8 mouse cellular contexts compared by ENCODE assay signal in genomic region chr2:118038859-118039818, GRCm38 (mm10).
DNase-seq lines count a peak whose midpoint lies in the region.

No protein-coding gene starts in this region.

- H3K27ac ChIP-seq in heart, embryonic 10.5 days = no peak overlapping the region

- DNase-seq in Muller cell, postnatal 12 days (ENCODE audit: inconsistent ontology term) = peak; percentile 25
- peak; percentile 66 for DNase-seq in adrenal gland, postnatal 10 days
- DNase-seq in heart, embryonic 10.5 days (ENCODE audit: low spot score) = peak; percentile 79
- DNase-seq in kidney, postnatal 25 days = peak; percentile 41 to 68
- peak; percentile 32 for DNase-seq in ovary, postnatal 14 days (ENCODE audit: low spot score)
- no peak for DNase-seq in retina, embryonic 14.5 days (ENCODE audit: low spot score)
- DNase-seq in B cell, adult 2 months = no peak
- DNase-seq in thymus, postnatal 4 days = no peak

- H3K27me3 ChIP-seq in heart, embryonic 10.5 days (ENCODE audit: insufficient read depth, poor library complexity, severe bottlenecking) = no peaks in the 10 kb centered on the region

- no peak overlapping the region for H3K4me3 ChIP-seq in heart, embryonic 10.5 days

- H3K36me3 ChIP-seq in heart, embryonic 10.5 days = no peaks in the 10 kb centered on the region

- 66% methylated on average over 16 of the region's 16 CpGs for WGBS in heart, embryonic 10.5 days

- no peaks in the 10 kb centered on the region for H3K9me3 ChIP-seq in heart, embryonic 10.5 days

- H3K4me1 ChIP-seq in heart, embryonic 10.5 days = peaks cover 5% of the 10 kb centered on the region; the same call in 1 of the 2 replicates

Comparison
In these comparisons a context has a peak if more than half of its experiments do, and no peak if none do; other contexts are left out.
1. DNase-seq: peak in Muller cell, postnatal 12 days (single experiment), adrenal gland, postnatal 10 days (single experiment), heart, embryonic 10.5 days (single experiment), kidney, postnatal 25 days (2 of 2) and ovary, postnatal 14 days (single experiment); none in retina, embryonic 14.5 days (single experiment), B cell, adult 2 months (0 of 2) and thymus, postnatal 4 days (single experiment).